Mouse (Mus musculus) activated CD4-positive, CD25-positive, alpha-beta regulatory T cell, adult 9 weeks (primary cell): ENCODE measurements around the gene 9830107B12Rik. TPM values are rescaled to one million over a fixed set of nuclear protein-coding genes. Genes with fewer than 3 reads are reported as not detected.

Experiments used
- polyA plus RNA-seq: library from polyadenylated mRNA; unstranded; fragments of 100-300 nt; shearing (Covaris generic); gene quantifications from one replicate; pipeline ENCODE4 v1.2.1, GENCODE M21; 2017

The 9830107B12Rik gene
- polyA plus RNA-seq, result not detected

GRCm38 (mm10) chr17:48146120-48146519, at the start of gene 9830107B12Rik:
Gene 9830107B12Rik, minus strand, starts transcription at chr17:48146268.

GRCm38 (mm10) chr17:48167103-48167502, 21.0 kb upstream of the 9830107B12Rik start, which contains the start of gene A530064D06Rik:
Gene A530064D06Rik, minus strand, starts transcription at chr17:48167275.

DNA sequence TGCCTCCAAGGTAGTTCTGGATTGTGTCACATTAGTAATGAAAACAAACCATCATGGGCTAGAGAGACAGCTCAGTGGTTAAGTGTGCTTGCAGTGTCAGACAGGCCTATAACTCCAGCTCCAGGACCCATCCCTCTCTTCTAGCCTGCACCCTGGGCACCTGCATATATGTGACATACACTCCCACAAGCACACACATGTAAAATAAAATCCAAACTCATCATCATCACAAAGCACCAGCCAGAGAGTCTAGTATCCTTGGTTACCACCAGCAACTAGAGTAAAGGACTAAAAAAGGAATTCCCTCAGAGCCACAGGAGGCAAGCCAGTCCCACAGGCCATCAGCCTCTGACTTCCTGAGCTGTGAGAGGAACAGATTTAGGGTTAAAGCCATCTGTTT, 57.0 kb downstream of the 9830107B12Rik start, which contains the start of gene 1700067P10Rik:
Gene 1700067P10Rik (plus strand): TSS at position 301 of the 400 bp plus-strand sequence.

Other genes starting within 250 kb of the 9830107B12Rik start
- gene Foxp4, start 221.6 kb downstream of the 9830107B12Rik start, polyA plus RNA-seq, result 9.6 TPM
- gene 1700122O11Rik, start 108.0 kb downstream of the 9830107B12Rik start, polyA plus RNA-seq, result not detected
- not detected for gene 1700067P10Rik, start 56.9 kb downstream of the 9830107B12Rik start, polyA plus RNA-seq
- not detected for gene A530064D06Rik, start 21.0 kb upstream of the 9830107B12Rik start, polyA plus RNA-seq
- gene Trem1, start 86.5 kb upstream of the 9830107B12Rik start, polyA plus RNA-seq, result not detected
- not detected for gene Trem3, start 101.5 kb upstream of the 9830107B12Rik start, polyA plus RNA-seq
- gene Treml4, start 118.0 kb upstream of the 9830107B12Rik start, polyA plus RNA-seq, result 1.6 TPM
- 31.1 TPM for gene Treml2, start 153.2 kb upstream of the 9830107B12Rik start, polyA plus RNA-seq
- 2.4 TPM for gene B430306N03Rik, start 169.9 kb upstream of the 9830107B12Rik start, polyA plus RNA-seq
- gene Trem2, start 200.1 kb upstream of the 9830107B12Rik start, polyA plus RNA-seq, result not detected
- not detected for gene Treml1, start 213.6 kb upstream of the 9830107B12Rik start, polyA plus RNA-seq